Mouse (Mus musculus): Measurements from ENCODE around the gene Cyp2c23.
A peak's percentile ranks its signal among the peaks of the same experiment; 100 is the strongest.

- no peak for TF ChIP-seq POLR2A (IDR thresholded peaks at IDR 0.05; ENCODE audit: borderline replicate concordance, control insufficient read depth, low read depth, low read length)
- TF ChIP-seq CTCF (IDR thresholded peaks at IDR 0.05; ENCODE audit: control insufficient read depth, insufficient read depth, low read length), result peak; percentile 98
Observed at GRCm38 (mm10) chr19:43959162-43959561, 69.8 kb downstream of the Cyp2c23 start.
